Mouse (Mus musculus) megakaryocyte progenitor cell, adult 5-6 weeks (primary cell): ENCODE results near the gene Gm49387. TPM values are rescaled to one million over a fixed set of nuclear protein-coding genes. Genes with fewer than 3 reads are reported as not detected.

Source experiments
- ATAC-seq: replicated peaks from 2 replicates; pipeline ENCODE4 v1.8.0; 2016; ENCODE audit warnings: mild to moderate bottlenecking, moderate TSS enrichment, inconsistent platforms; ENCODE audit not compliant: poor library complexity
- total RNA-seq, 2 experiments: library from RNA; stranded (forward) in 1 of 2; stranded (reverse) in 1 of 2; fragments of 157-497, 149-512 nt in 1 of 2; fragments of 200-1000 nt in 1 of 2; gene quantifications; 2 replicates each; pipeline versions ENCODE4 v1.2.3 to v1.2.4; 2015 to 2017

The Gm49387 gene
- not detected in 2 replicates for total RNA-seq (2015)
- total RNA-seq (2017), result not detected in 2 replicates

GRCm38 (mm10) chr14:31640346-31640889 lies at the start of gene Gm49387:
Gene Gm49387 (minus strand): TSS chr14:31640878.
- ATAC-seq, result no peak

- no peak for ATAC-seq
Observed at GRCm38 (mm10) chr14:31686231-31686630, 45.6 kb upstream of the Gm49387 start.

GRCm38 (mm10) chr14:31685680-31686079 lies 45.0 kb upstream of the Gm49387 start:
- ATAC-seq, result peak; percentile 76

GRCm38 (mm10) chr14:31684343-31685040 lies 43.8 kb upstream of the Gm49387 start:
- ATAC-seq, result peak; percentile 36; the same call in 1 of the 2 replicates

GRCm38 (mm10) chr14:31683610-31684009 lies 42.9 kb upstream of the Gm49387 start:
- ATAC-seq, result peak; percentile 80

- no peak; the same call in 1 of the 2 replicates for ATAC-seq
Observed at GRCm38 (mm10) chr14:31681931-31682555, 41.4 kb upstream of the Gm49387 start.

GRCm38 (mm10) chr14:31681291-31681690 lies 40.6 kb upstream of the Gm49387 start:
- no peak for ATAC-seq

GRCm38 (mm10) chr14:31680656-31681055 lies 40.0 kb upstream of the Gm49387 start:
- ATAC-seq, result no peak

- ATAC-seq, result no peak
Observed at GRCm38 (mm10) chr14:31671635-31672320, 31.1 kb upstream of the Gm49387 start.

- ATAC-seq, result peak; percentile 84
Observed at GRCm38 (mm10) chr14:31669642-31670490, 29.2 kb upstream of the Gm49387 start.

- peak; percentile 10 for ATAC-seq
Observed at GRCm38 (mm10) chr14:31669161-31669611, 28.5 kb upstream of the Gm49387 start.

GRCm38 (mm10) chr14:31668326-31668725 lies 27.6 kb upstream of the Gm49387 start:
- ATAC-seq, result no peak

- no peak for ATAC-seq
Observed at GRCm38 (mm10) chr14:31667741-31668140, 27.1 kb upstream of the Gm49387 start.

- ATAC-seq, result no peak
Observed at GRCm38 (mm10) chr14:31666931-31667705, 26.4 kb upstream of the Gm49387 start.

GRCm38 (mm10) chr14:31665566-31665940 lies 24.9 kb upstream of the Gm49387 start:
- ATAC-seq, result no peak

- peak; percentile 30 for ATAC-seq
Observed at GRCm38 (mm10) chr14:31664903-31665565, 24.4 kb upstream of the Gm49387 start.

- peak; percentile 29 for ATAC-seq
Observed at GRCm38 (mm10) chr14:31664100-31664902, 23.6 kb upstream of the Gm49387 start.

- ATAC-seq, result no peak
Observed at GRCm38 (mm10) chr14:31663376-31664099, 22.9 kb upstream of the Gm49387 start.
